Mouse (Mus musculus): ENCODE measurements around the gene Sdf2l1. TPM values are rescaled to one million over a fixed set of nuclear protein-coding genes. Genes with fewer than 3 reads are reported as not detected.
A peak's percentile ranks its signal among the peaks of the same experiment; 100 is the strongest.
"Not testable (repeated sequence)": the region's sequence is repeated elsewhere in the genome, so short reads cannot be mapped to it uniquely, and the experiment has no call there.

Sdf2l1 gene
- 10 to 100 TPM; 11.6 to 13.0 TPM for total RNA-seq (2021)
- long read RNA-seq, transcript Sdf2l1-201 (3 exons, 1,108 nt), result major isoform, 15 of 15 reads
- long read RNA-seq, partial matches to known transcripts, result 0 of 15 reads
- long read RNA-seq, other reads (novel, unspliced or antisense), result 0 of 15 reads

- peak; percentile 97 to 98 for DNase-seq (ENCODE audit: low spot score in 2 of 2)
Observed at GRCm38 (mm10) chr16:17132089-17132905, at the start of gene Sdf2l1. Sdf2l1 (minus strand) TSS chr16:17132383.

- no peak for DNase-seq (ENCODE audit: low spot score in 2 of 2)
Observed at GRCm38 (mm10) chr16:17181382-17181781, 49.2 kb upstream of the Sdf2l1 start.

- DNase-seq (ENCODE audit: low spot score in 2 of 2), result no peak
Observed at GRCm38 (mm10) chr16:17179706-17180105, 47.5 kb upstream of the Sdf2l1 start.

- DNase-seq (ENCODE audit: low spot score in 2 of 2), result no peak
Observed at GRCm38 (mm10) chr16:17177623-17178170, 45.5 kb upstream of the Sdf2l1 start.

GRCm38 (mm10) chr16:17175765-17176164 lies 43.6 kb upstream of the Sdf2l1 start:
- no peak for DNase-seq (ENCODE audit: low spot score in 2 of 2)

GRCm38 (mm10) chr16:17168049-17168448 lies 35.9 kb upstream of the Sdf2l1 start:
- DNase-seq (ENCODE audit: low spot score in 2 of 2), result no peak

GRCm38 (mm10) chr16:17167179-17167578 lies 35.0 kb upstream of the Sdf2l1 start:
- no peak for DNase-seq (ENCODE audit: low spot score in 2 of 2)

- not testable (repeated sequence) for DNase-seq (ENCODE audit: low spot score in 2 of 2)
Observed at GRCm38 (mm10) chr16:17165478-17165877, 33.3 kb upstream of the Sdf2l1 start.

- DNase-seq (ENCODE audit: low spot score in 2 of 2), result no peak
Observed at GRCm38 (mm10) chr16:17154346-17154745, 22.2 kb upstream of the Sdf2l1 start.

GRCm38 (mm10) chr16:17151874-17152273 lies 19.7 kb upstream of the Sdf2l1 start:
- DNase-seq (ENCODE audit: low spot score in 2 of 2), result no peak

- no peak for DNase-seq (ENCODE audit: low spot score in 2 of 2)
Observed at GRCm38 (mm10) chr16:17150520-17151258, 18.5 kb upstream of the Sdf2l1 start.

GRCm38 (mm10) chr16:17148084-17148483 lies 15.9 kb upstream of the Sdf2l1 start:
- DNase-seq (ENCODE audit: low spot score in 2 of 2), result peak in 1 of 2 experiments; percentile 48

GRCm38 (mm10) chr16:17147391-17147929 lies 15.3 kb upstream of the Sdf2l1 start:
- peak in 1 of 2 experiments; percentile 47 for DNase-seq (ENCODE audit: low spot score in 2 of 2)

GRCm38 (mm10) chr16:17146772-17147235 lies 14.6 kb upstream of the Sdf2l1 start, which contains the start of gene Ccdc116:
Ccdc116 (minus strand) TSS chr16:17147229.
- peak; percentile 74 to 79 for DNase-seq (ENCODE audit: low spot score in 2 of 2)

GRCm38 (mm10) chr16:17144339-17144738 lies 12.2 kb upstream of the Sdf2l1 start, which contains the start of gene Ydjc:
Ydjc (plus strand) TSS chr16:17144621.
- DNase-seq (ENCODE audit: low spot score in 2 of 2), result no peak

GRCm38 (mm10) chr16:17137355-17137754 lies 5.2 kb upstream of the Sdf2l1 start:
- DNase-seq (ENCODE audit: low spot score in 2 of 2), result no peak

- DNase-seq (ENCODE audit: low spot score in 2 of 2), result no peak
Observed at GRCm38 (mm10) chr16:17132906-17133200, 670 bp upstream of the Sdf2l1 start.

- no peak for DNase-seq (ENCODE audit: low spot score in 2 of 2)
Observed at GRCm38 (mm10) chr16:17131191-17132088, 743 bp downstream of the Sdf2l1 start.

- peak; percentile 32 to 52 for DNase-seq (ENCODE audit: low spot score in 2 of 2)
Observed at GRCm38 (mm10) chr16:17127292-17127691, 4.9 kb downstream of the Sdf2l1 start.

- DNase-seq (ENCODE audit: low spot score in 2 of 2), result peak; percentile 49 to 60
Observed at GRCm38 (mm10) chr16:17124871-17125520, 7.2 kb downstream of the Sdf2l1 start, which contains the start of gene 2610318N02Rik. 2610318N02Rik (minus strand) TSS chr16:17125167.
